22 mouse cellular contexts compared by ENCODE assay signal in the genomic region with DNA sequence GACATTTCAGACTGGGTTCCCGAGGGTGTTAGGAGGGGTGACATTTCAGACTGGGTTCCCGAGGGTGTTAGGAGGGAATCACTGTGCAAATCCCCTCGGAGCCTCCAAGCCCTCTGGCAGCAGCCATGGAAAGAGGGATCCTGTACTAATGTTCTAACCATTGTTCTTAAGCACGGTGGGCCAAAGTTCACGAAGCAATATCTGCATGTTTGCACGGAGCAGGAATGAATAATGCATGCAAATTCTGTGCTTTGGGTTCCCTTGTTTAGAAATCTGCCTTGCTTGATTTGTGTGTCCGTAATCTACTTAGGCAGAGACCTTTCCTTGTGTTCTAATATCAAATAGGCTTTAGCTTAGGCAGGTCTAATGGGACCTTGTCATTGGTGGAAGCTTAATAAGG. TPM values are rescaled to one million over a fixed set of nuclear protein-coding genes. Genes with fewer than 3 reads are reported as not detected.
DNase-seq lines count a peak whose midpoint lies in the region; ATAC-seq and TF ChIP-seq lines count a peak whose summit lies in the region.
"Had no signal": no experiment of that assay in that cellular context is flagged by ENCODE, and none has a peak within 500 bp of the region (broad histone marks: within the 10 kb centered on the region; RNA-seq: fewer than 3 reads in every experiment).

No protein-coding gene starts in this region.

- peak overlapping the region; percentile 7 for H3ac ChIP-seq in C2C12 (ENCODE audit: control insufficient read depth, insufficient read length, low read depth)

- no peak overlapping the region for H3K4me2 ChIP-seq in forebrain, embryonic 14.5 days (ENCODE audit: low read length)
- H3K4me2 ChIP-seq in forebrain, postnatal 0 days (ENCODE audit: low read depth): no peak overlapping the region
- H3K4me2 ChIP-seq in midbrain, embryonic 12.5 days (replicated peaks): 0 out of 2 replicates have a peak overlapping the region, but pooled peaks have one; percentile 11
- H3K4me2 ChIP-seq in embryonic facial prominence, embryonic 14.5 days (ENCODE audit: low read depth, low read length): no peak overlapping the region
- H3K4me2 ChIP-seq: embryonic facial prominence, embryonic 12.5 days; forebrain, embryonic 13.5 days; heart, embryonic 13.5 days; hindbrain, embryonic 15.5 days had no signal

- H3K79me2 ChIP-seq in C2C12 (ENCODE audit: control insufficient read depth, insufficient read depth): no peaks in the 10 kb centered on the region

- no peaks in the 10 kb centered on the region for H3K4me1 ChIP-seq in forebrain, embryonic 14.5 days (ENCODE audit: control insufficient read depth, insufficient read depth, low read length)
- no peaks in the 10 kb centered on the region for H3K4me1 ChIP-seq in forebrain, postnatal 0 days (ENCODE audit: insufficient read depth)
- peaks cover 5% of the 10 kb centered on the region; the same call in 1 of the 2 replicates for H3K4me1 ChIP-seq in midbrain, embryonic 12.5 days
- peaks cover 8% of the 10 kb centered on the region for H3K4me1 ChIP-seq in midbrain, embryonic 10.5 days
- no peaks in the 10 kb centered on the region for H3K4me1 ChIP-seq in embryonic facial prominence, embryonic 14.5 days (ENCODE audit: control insufficient read depth, insufficient read depth, low read length)
- H3K4me1 ChIP-seq: forebrain, embryonic 13.5 days; heart, embryonic 13.5 days had no signal

- no peak for ATAC-seq in forebrain, embryonic 14.5 days
- no peak for ATAC-seq in forebrain, postnatal 0 days
- ATAC-seq in midbrain, embryonic 12.5 days (ENCODE audit: low FRiP score, low read depth): 0 out of 2 replicates have a peak, but pooled peaks have one; percentile 41
- no peak for ATAC-seq in embryonic facial prominence, embryonic 14.5 days (ENCODE audit: low read depth)
- ATAC-seq: CD4-positive, CD25-positive, alpha-beta regulatory T cell, adult 4 months; forebrain, embryonic 13.5 days; intestine, embryonic 16.5 days had no signal

- H3K36me3 ChIP-seq in forebrain, embryonic 14.5 days (ENCODE audit: control insufficient read depth, insufficient read depth, low read length): no peaks in the 10 kb centered on the region
- H3K36me3 ChIP-seq in forebrain, postnatal 0 days (ENCODE audit: insufficient read depth): no peaks in the 10 kb centered on the region
- no peaks in the 10 kb centered on the region for H3K36me3 ChIP-seq in midbrain, embryonic 12.5 days
- H3K36me3 ChIP-seq in midbrain, embryonic 10.5 days: no peaks in the 10 kb centered on the region
- no peaks in the 10 kb centered on the region for H3K36me3 ChIP-seq in C2C12 (ENCODE audit: control insufficient read depth, insufficient read depth)
- H3K36me3 ChIP-seq in embryonic facial prominence, embryonic 14.5 days (ENCODE audit: control insufficient read depth, insufficient read depth, low read length): no peaks in the 10 kb centered on the region
- H3K36me3 ChIP-seq: embryonic facial prominence, embryonic 12.5 days; G1E; heart, embryonic 13.5 days; hindbrain, embryonic 15.5 days had no signal

- WGBS in forebrain, embryonic 14.5 days: 54% methylated on average over 7 of the region's 7 CpGs
- WGBS in forebrain, postnatal 0 days: 30% methylated on average over 7 of the region's 7 CpGs
- WGBS in midbrain, embryonic 12.5 days: 37% methylated on average over 7 of the region's 7 CpGs
- WGBS in midbrain, embryonic 10.5 days: 66% methylated on average over 7 of the region's 7 CpGs
- 54% methylated on average over 7 of the region's 7 CpGs for WGBS in embryonic facial prominence, embryonic 14.5 days

- no peaks in the 10 kb centered on the region for H3K79me3 ChIP-seq in C2C12 (ENCODE audit: low read depth)

- DNase-seq in forebrain, embryonic 14.5 days (ENCODE audit: low spot score): peak; percentile 8
- DNase-seq in forebrain, postnatal 0 days: no peak
- DNase-seq in midbrain, embryonic 10.5 days (ENCODE audit: low spot score): no peak
- DNase-seq in embryonic facial prominence, embryonic 14.5 days (ENCODE audit: low spot score): peak; percentile 30
- DNase-seq in cerebellum, postnatal 25 days: no peak
- no peak for DNase-seq in cerebellum, adult 11 months
- DNase-seq: adrenal gland, adult 8-10 months; adrenal gland, postnatal 36 days; cerebellum, adult 11-12 months; cerebellum, adult 9-10 months; cerebellum, postnatal 36 days; gastrocnemius, postnatal 10 days; heart, postnatal 36 days had no signal

- no peak overlapping the region for H3K4me3 ChIP-seq in forebrain, embryonic 14.5 days (ENCODE audit: low read depth, low read length)
- no peak overlapping the region for H3K4me3 ChIP-seq in forebrain, postnatal 0 days (ENCODE audit: low read depth, low read length)
- no peak overlapping the region for H3K4me3 ChIP-seq in midbrain, embryonic 12.5 days
- H3K4me3 ChIP-seq in midbrain, embryonic 10.5 days: no peak overlapping the region
- H3K4me3 ChIP-seq in C2C12 (ENCODE audit: insufficient read depth, poor library complexity, severe bottlenecking): no peak overlapping the region
- H3K4me3 ChIP-seq in embryonic facial prominence, embryonic 14.5 days (ENCODE audit: low read depth, low read length): no peak overlapping the region
- H3K4me3 ChIP-seq: embryonic facial prominence, embryonic 12.5 days; forebrain, embryonic 13.5 days; heart, embryonic 13.5 days; hindbrain, embryonic 15.5 days had no signal

- TF ChIP-seq CTCF in forebrain, postnatal 0 days (IDR thresholded peaks at IDR 0.05; ENCODE audit: low read depth): no peak
- TF ChIP-seq CTCF in C2C12 (IDR thresholded peaks at IDR 0.05; ENCODE audit: control insufficient read depth, insufficient read depth, insufficient read length): no peak

- no peaks in the 10 kb centered on the region for H3K9me3 ChIP-seq in forebrain, embryonic 14.5 days (replicated peaks; ENCODE audit: control insufficient read depth, low read length)
- no peaks in the 10 kb centered on the region for H3K9me3 ChIP-seq in forebrain, postnatal 0 days (ENCODE audit: low read length)
- no peaks in the 10 kb centered on the region for H3K9me3 ChIP-seq in midbrain, embryonic 12.5 days
- H3K9me3 ChIP-seq in midbrain, embryonic 10.5 days (replicated peaks): no peaks in the 10 kb centered on the region
- H3K9me3 ChIP-seq in embryonic facial prominence, embryonic 14.5 days (ENCODE audit: control insufficient read depth, low read length): no peaks in the 10 kb centered on the region; the same call in 1 of the 2 replicates
- H3K9me3 ChIP-seq: embryonic facial prominence, embryonic 12.5 days; hindbrain, embryonic 15.5 days had no signal

- no peaks in the 10 kb centered on the region for H3K27me3 ChIP-seq in forebrain, embryonic 14.5 days (replicated peaks; ENCODE audit: control insufficient read depth, insufficient read depth, low read length)
- no peaks in the 10 kb centered on the region for H3K27me3 ChIP-seq in forebrain, postnatal 0 days (ENCODE audit: insufficient read depth, low read length)
- no peaks in the 10 kb centered on the region for H3K27me3 ChIP-seq in midbrain, embryonic 12.5 days
- H3K27me3 ChIP-seq in midbrain, embryonic 10.5 days (ENCODE audit: low read depth, poor library complexity, severe bottlenecking): no peaks in the 10 kb centered on the region
- no peaks in the 10 kb centered on the region for H3K27me3 ChIP-seq in C2C12 (ENCODE audit: control insufficient read depth, insufficient read depth, insufficient read length)
- H3K27me3 ChIP-seq in embryonic facial prominence, embryonic 14.5 days (replicated peaks; ENCODE audit: control insufficient read depth, insufficient read depth, low read length): no peaks in the 10 kb centered on the region
- H3K27me3 ChIP-seq: embryonic facial prominence, embryonic 12.5 days; forebrain, embryonic 13.5 days; heart, embryonic 13.5 days; hindbrain, embryonic 15.5 days had no signal

- no peak overlapping the region for H3K9ac ChIP-seq in forebrain, embryonic 14.5 days (ENCODE audit: low read length)
- no peak overlapping the region for H3K9ac ChIP-seq in forebrain, postnatal 0 days
- H3K9ac ChIP-seq in midbrain, embryonic 12.5 days (replicated peaks): no peak overlapping the region
- no peak overlapping the region for H3K9ac ChIP-seq in embryonic facial prominence, embryonic 14.5 days (ENCODE audit: low read depth, low read length)
- H3K9ac ChIP-seq: embryonic facial prominence, embryonic 12.5 days; forebrain, embryonic 13.5 days; heart, embryonic 13.5 days; hindbrain, embryonic 15.5 days had no signal

- no peak overlapping the region for H3K27ac ChIP-seq in forebrain, embryonic 14.5 days (ENCODE audit: low read depth, low read length)
- no peak overlapping the region for H3K27ac ChIP-seq in forebrain, postnatal 0 days (ENCODE audit: low read depth, low read length)
- H3K27ac ChIP-seq in midbrain, embryonic 12.5 days (replicated peaks): no peak overlapping the region
- H3K27ac ChIP-seq in midbrain, embryonic 10.5 days (replicated peaks): no peak overlapping the region
- no peak overlapping the region for H3K27ac ChIP-seq in embryonic facial prominence, embryonic 14.5 days (replicated peaks; ENCODE audit: low read depth, low read length)
- H3K27ac ChIP-seq: embryonic facial prominence, embryonic 12.5 days; forebrain, embryonic 13.5 days; heart, embryonic 13.5 days; hindbrain, embryonic 15.5 days had no signal

TF ChIP-seq in C2C12, 6 proteins besides CTCF, POLR2A, EP300 and RAD21:
- TF ChIP-seq MYOG (IDR thresholded peaks at IDR 0.05; ENCODE audit: control insufficient read depth, extremely low read depth, insufficient read length) (no peak), MYOD1 (IDR thresholded peaks at IDR 0.05; ENCODE audit: control insufficient read depth, insufficient read length, low read depth) (no peak), USF1 (IDR thresholded peaks at IDR 0.05; ENCODE audit: low read depth) (no peak), FOSL1 (IDR thresholded peaks at IDR 0.05; ENCODE audit: insufficient read depth, low read length, poor library complexity, severe bottlenecking) (no peak), MAX (IDR thresholded peaks at IDR 0.05) (no peak), CEBPB (IDR thresholded peaks at IDR 0.05; ENCODE audit: low read depth) (no peak)

RNA-seq across cellular contexts. Expression of a gene that starts 55.9 kb away (rescaled TPM):
- 38.7 and 41.6 TPM in 2 replicates for polyA plus RNA-seq in forebrain, embryonic 14.5 days (2014; fragmentation: Nextera tagmentation; extraction: Ambion mirVana)
- total RNA-seq in forebrain, postnatal 0 days (2014; rRNA removed): 63.6 and 93.6 TPM in 2 replicates
- polyA plus RNA-seq in forebrain, postnatal 0 days (2015; fragmentation: Nextera tagmentation; extraction: Ambion mirVana): 16.9 and 24.1 TPM in 2 replicates
- polyA plus RNA-seq in midbrain, embryonic 12.5 days (2016; fragmentation: Nextera tagmentation; extraction: Ambion mirVana): 63.8 and 64.8 TPM in 2 replicates
- 47.4 and 51.1 TPM in 2 replicates for polyA plus RNA-seq in midbrain, embryonic 10.5 days (2016; fragmentation: Nextera tagmentation; extraction: Ambion mirVana)
- polyA plus RNA-seq in C2C12 (2012; fragmentation: generic; extraction: Trizol): 4.7 TPM
- polyA plus RNA-seq in embryonic facial prominence, embryonic 14.5 days (2014; fragmentation: Nextera tagmentation; extraction: Ambion mirVana): 37.5 and 38.7 TPM in 2 replicates

Comparison
In these comparisons a context has a peak if more than half of its experiments do, and no peak if none do; other contexts are left out.
1. DNase-seq: peak in forebrain, embryonic 14.5 days (single experiment) and embryonic facial prominence, embryonic 14.5 days (single experiment); none in forebrain, postnatal 0 days (single experiment), midbrain, embryonic 10.5 days (single experiment), cerebellum, postnatal 25 days (0 of 2) and cerebellum, adult 11 months (single experiment).